Mouse (Mus musculus) midbrain, embryonic 11.5 days (tissue): Measurements from ENCODE around the gene Ubb. TPM values are rescaled to one million over a fixed set of nuclear protein-coding genes. Genes with fewer than 3 reads are reported as not detected.
"Not testable (repeated sequence)": the region's sequence is repeated elsewhere in the genome, so short reads cannot be mapped to it uniquely, and the experiment has no call there.

Experiments used
- ATAC-seq: fragments of 200-750 bp; cut with Nextera tagmentation; 2 replicates; pipeline ENCODE4 v1.8.0; 2017; ENCODE audit warnings: moderate TSS enrichment, moderate library complexity; ENCODE audit not compliant: low FRiP score
- DNase-seq: peaks from one replicate; pipeline ENCODE4 v3.0.0; 2015; ENCODE audit warnings: low spot score; ENCODE audit errors: missing footprints
- H3K27ac ChIP-seq: fragments of 300-500 bp; sonication (generic); 2 replicates; pipeline ENCODE4 v1.5.1; 2014; ENCODE audit warnings: low read depth, low read length
- H3K27me3 ChIP-seq: fragments of 300-500 bp; sonication (generic); 2 replicates; pipeline ENCODE4 v1.6.1; 2014; ENCODE audit warnings: mild to moderate bottlenecking, low read length, moderate library complexity, mixed read lengths; ENCODE audit not compliant: control insufficient read depth, insufficient read depth
- H3K36me3 ChIP-seq: fragments of 300-500 bp; sonication (generic); 2 replicates; pipeline ENCODE4 v1.6.1; 2014; ENCODE audit warnings: mild to moderate bottlenecking, low read length, moderate library complexity, mixed read lengths; ENCODE audit not compliant: control insufficient read depth, insufficient read depth
- H3K4me1 ChIP-seq: fragments of 300-500 bp; sonication (generic); 2 replicates; pipeline ENCODE4 v1.6.1; 2014; ENCODE audit warnings: low read length; ENCODE audit not compliant: control insufficient read depth, insufficient read depth
- H3K4me2 ChIP-seq: fragments of 300-500 bp; sonication (generic); 2 replicates; pipeline ENCODE4 v1.6.1; 2014; ENCODE audit warnings: mild to moderate bottlenecking, moderate library complexity
- H3K4me3 ChIP-seq: fragments of 300-500 bp; sonication (generic); 2 replicates; pipeline ENCODE4 v1.5.1; 2014; ENCODE audit warnings: low read depth, low read length
- H3K9ac ChIP-seq: fragments of 300-500 bp; sonication (generic); 2 replicates; pipeline ENCODE4 v1.6.1; 2014; ENCODE audit warnings: low read length
- H3K9me3 ChIP-seq: fragments of 300-500 bp; sonication (generic); 2 replicates; pipeline ENCODE4 v1.6.1; 2016; ENCODE audit warnings: low read length; ENCODE audit not compliant: control insufficient read depth
- WGBS: fragments of 180-500 bp; shearing (Covaris S2); extraction: QIAGEN DNeasy Blood & Tissue Kit; methylation state at CpG from one replicate; pipeline ENCODE4 v1.1.7; 2014; 5-methylcytosine and 5-hydroxymethylcytosine counted together
- polyA plus RNA-seq: library from polyadenylated mRNA; unstranded; fragments of >200 nt; fragmentation: Nextera tagmentation; extraction: Ambion mirVana; gene quantifications from 2 replicates; pipeline ENCODE4 v1.2.1, GENCODE M21; 2014

Gene Ubb
- 3,727 and 3,899 TPM in 2 replicates for polyA plus RNA-seq

- peak within 1 kb of the TSS; percentile 86 for H3K27ac ChIP-seq
- DNase-seq, result peak; percentile 100
- peaks cover 23% of the 10 kb centered on the region for H3K4me1 ChIP-seq
- peak within 1 kb of the TSS; percentile 88 for H3K9ac ChIP-seq
- under 1% methylated on average over 40 of the region's 40 CpGs for WGBS
- H3K9me3 ChIP-seq, result no peaks in the 10 kb centered on the region
- peak; percentile 96 for ATAC-seq
- H3K36me3 ChIP-seq, result peaks cover 7% of the 10 kb centered on the region; the same call in 1 of the 2 replicates
- peak within 1 kb of the TSS; percentile 78 for H3K4me3 ChIP-seq
- H3K27me3 ChIP-seq, result no peaks in the 10 kb centered on the region
- peak within 1 kb of the TSS; percentile 95 for H3K4me2 ChIP-seq
Measured at GRCm38 (mm10) chr11:62550727-62551225, at the start of gene Ubb. Gene Ubb, plus strand, starts transcription at chr11:62551171.

- Histone ChIP-seq H3K4me2 (no peak overlapping the region), H3K27me3 (no peaks in the 10 kb centered on the region), H3K4me1 (no peaks in the 10 kb centered on the region; the same call in 1 of the 2 replicates), H3K27ac (no peak overlapping the region), H3K4me3 (no peak overlapping the region), H3K9me3 (no peaks in the 10 kb centered on the region), H3K36me3 (no peaks in the 10 kb centered on the region), H3K9ac (no peak overlapping the region)
- WGBS, result 92% methylated on average over 4 of the region's 4 CpGs
- no peak for ATAC-seq
- DNase-seq, result no peak
Measured at GRCm38 (mm10) chr11:62507683-62508082, 43.3 kb upstream of the Ubb start.

- H3K9me3 ChIP-seq, H3K27me3 ChIP-seq, H3K36me3 ChIP-seq, DNase-seq, H3K27ac ChIP-seq, H3K4me3 ChIP-seq, H3K4me2 ChIP-seq, H3K9ac ChIP-seq, H3K4me1 ChIP-seq, ATAC-seq: not testable (repeated sequence)
- 97% methylated on average over 13 of the region's 13 CpGs for WGBS
Measured at GRCm38 (mm10) chr11:62508365-62508764, 42.6 kb upstream of the Ubb start.

GRCm38 (mm10) chr11:62508816-62509215, 42.2 kb upstream of the Ubb start:
- not testable (repeated sequence) for H3K4me3 ChIP-seq, ATAC-seq, H3K27ac ChIP-seq, H3K36me3 ChIP-seq, H3K27me3 ChIP-seq, H3K4me2 ChIP-seq, H3K4me1 ChIP-seq, DNase-seq, H3K9me3 ChIP-seq, H3K9ac ChIP-seq
- 94% methylated on average over 5 of the region's 5 CpGs for WGBS

GRCm38 (mm10) chr11:62509571-62509970, 41.4 kb upstream of the Ubb start:
- DNase-seq (no peak), ATAC-seq (no peak)
- no peak overlapping the region for H3K9ac ChIP-seq
- H3K27me3 ChIP-seq, result no peaks in the 10 kb centered on the region
- H3K4me1 ChIP-seq, result no peaks in the 10 kb centered on the region; the same call in 1 of the 2 replicates
- H3K9me3 ChIP-seq, result no peaks in the 10 kb centered on the region
- no peaks in the 10 kb centered on the region for H3K36me3 ChIP-seq
- H3K4me2 ChIP-seq, result no peak overlapping the region
- WGBS, result 73% methylated on average over 3 of the region's 3 CpGs
- H3K27ac ChIP-seq, result no peak overlapping the region
- no peak overlapping the region for H3K4me3 ChIP-seq

- ATAC-seq, result no peak
- 84% methylated on average over 5 of the region's 5 CpGs for WGBS
Measured at GRCm38 (mm10) chr11:62510956-62511355, 40.0 kb upstream of the Ubb start.

GRCm38 (mm10) chr11:62511444-62512202, 39.3 kb upstream of the Ubb start:
- H3K4me2 ChIP-seq, result no peak overlapping the region
- no peak for DNase-seq
- no peak overlapping the region for H3K4me3 ChIP-seq
- H3K4me1 ChIP-seq, result no peaks in the 10 kb centered on the region; the same call in 1 of the 2 replicates
- WGBS, result 80% methylated on average over 13 of the region's 13 CpGs
- no peaks in the 10 kb centered on the region for H3K9me3 ChIP-seq
- H3K36me3 ChIP-seq, result no peaks in the 10 kb centered on the region
- no peak overlapping the region for H3K27ac ChIP-seq
- H3K27me3 ChIP-seq, result no peaks in the 10 kb centered on the region
- H3K9ac ChIP-seq, result no peak overlapping the region
- ATAC-seq, result no peak

More at GRCm38 (mm10) chr11:62510956-62511355, 40.0 kb upstream of the Ubb start:
- H3K9ac ChIP-seq, result no peak overlapping the region
- no peak overlapping the region for H3K4me3 ChIP-seq
- H3K27me3 ChIP-seq, result no peaks in the 10 kb centered on the region
- H3K27ac ChIP-seq, result no peak overlapping the region
- H3K9me3 ChIP-seq, result no peaks in the 10 kb centered on the region
- DNase-seq, result no peak
- no peaks in the 10 kb centered on the region; the same call in 1 of the 2 replicates for H3K4me1 ChIP-seq
- H3K36me3 ChIP-seq, result no peaks in the 10 kb centered on the region
- H3K4me2 ChIP-seq, result no peak overlapping the region

- Histone ChIP-seq H3K27ac (no peak overlapping the region), H3K27me3 (no peaks in the 10 kb centered on the region), H3K36me3 (no peaks in the 10 kb centered on the region), H3K4me1 (no peaks in the 10 kb centered on the region; the same call in 1 of the 2 replicates), H3K9ac (no peak overlapping the region), H3K9me3 (no peaks in the 10 kb centered on the region), H3K4me2 (no peak overlapping the region), H3K4me3 (no peak overlapping the region)
- ATAC-seq (no peak), DNase-seq (no peak)
- WGBS, result 84% methylated on average over 8 of the region's 8 CpGs
Measured at GRCm38 (mm10) chr11:62512529-62513080, 38.4 kb upstream of the Ubb start.

GRCm38 (mm10) chr11:62513311-62513710, 37.7 kb upstream of the Ubb start:
- no peaks in the 10 kb centered on the region for H3K27me3 ChIP-seq
- no peak overlapping the region for H3K4me2 ChIP-seq
- 76% methylated on average over 6 of the region's 6 CpGs for WGBS
- H3K4me3 ChIP-seq, result no peak overlapping the region
- DNase-seq (no peak), ATAC-seq (no peak)
- H3K9me3 ChIP-seq, result no peaks in the 10 kb centered on the region
- H3K36me3 ChIP-seq, result no peaks in the 10 kb centered on the region
- H3K4me1 ChIP-seq, result no peaks in the 10 kb centered on the region; the same call in 1 of the 2 replicates
- no peak overlapping the region for H3K9ac ChIP-seq
- no peak overlapping the region for H3K27ac ChIP-seq
